Mouse (Mus musculus): Measurements from ENCODE around the gene Pglyrp3.
"Not testable (repeated sequence)": the region's sequence is repeated elsewhere in the genome, so short reads cannot be mapped to it uniquely, and the experiment has no call there.

Pglyrp3 gene

DNA sequence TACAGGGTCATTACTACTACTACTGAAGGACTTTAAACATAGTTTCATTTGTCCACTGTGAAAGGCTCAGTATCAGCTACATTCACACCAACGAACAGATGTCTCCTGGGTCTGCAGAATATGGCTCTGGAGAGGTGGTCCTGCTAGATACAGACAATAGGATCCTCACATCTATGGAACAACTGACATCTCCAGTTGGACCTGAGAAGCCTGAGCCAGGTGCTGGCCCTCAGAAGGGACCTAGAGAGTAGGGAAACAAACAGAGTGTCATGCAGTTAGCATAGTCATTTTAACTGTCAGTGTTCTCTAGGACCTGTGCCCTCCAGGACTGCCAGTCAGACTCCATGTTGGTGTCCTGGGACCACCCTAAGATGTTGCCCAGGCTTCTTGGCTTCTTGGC is at the start of gene Pglyrp3:
Gene Pglyrp3, plus strand, starts transcription at position 301 of the 400 bp plus-strand sequence.
- DNase-seq = no peak

DNA sequence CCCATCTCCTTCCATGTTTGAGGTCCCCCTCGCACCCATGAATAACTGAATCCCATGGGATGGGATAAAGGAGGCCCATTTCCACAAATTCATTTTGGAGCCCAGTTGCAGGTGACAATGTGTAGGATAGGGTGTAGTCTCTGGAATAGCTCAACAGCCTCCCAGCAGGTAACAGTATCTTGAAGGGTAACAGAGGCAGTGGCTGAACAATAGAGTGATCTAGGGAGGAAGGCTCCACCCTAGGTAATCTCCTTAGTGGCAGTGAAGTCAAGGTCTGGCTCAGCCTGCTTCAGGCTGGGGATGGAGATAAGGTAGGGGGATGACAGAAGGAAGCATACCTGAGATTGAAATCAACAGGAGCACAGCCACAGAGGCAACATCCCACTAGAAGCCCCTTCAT is 3.4 kb upstream of the Pglyrp3 start:
- no peak for DNase-seq

DNA sequence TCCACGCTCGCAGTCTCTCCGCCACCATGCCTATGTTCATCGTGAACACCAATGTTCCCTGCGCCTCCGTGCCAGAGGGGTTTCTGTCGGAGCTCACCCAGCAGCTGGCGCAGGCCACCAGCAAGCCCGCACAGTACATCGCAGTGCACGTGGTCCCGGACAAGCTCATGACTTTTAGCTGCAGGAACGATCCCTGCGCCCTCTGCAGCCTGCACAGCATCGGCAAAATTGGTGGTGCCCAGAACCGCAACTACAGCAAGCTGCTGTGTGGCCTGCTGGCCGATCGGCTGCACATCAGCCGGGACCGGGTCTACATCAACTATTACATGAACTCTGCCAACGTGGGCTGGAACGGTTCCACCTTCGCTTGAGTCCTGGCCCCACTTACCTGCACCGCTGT is 10.2 kb downstream of the Pglyrp3 start:
- DNase-seq = not testable (repeated sequence)

DNA sequence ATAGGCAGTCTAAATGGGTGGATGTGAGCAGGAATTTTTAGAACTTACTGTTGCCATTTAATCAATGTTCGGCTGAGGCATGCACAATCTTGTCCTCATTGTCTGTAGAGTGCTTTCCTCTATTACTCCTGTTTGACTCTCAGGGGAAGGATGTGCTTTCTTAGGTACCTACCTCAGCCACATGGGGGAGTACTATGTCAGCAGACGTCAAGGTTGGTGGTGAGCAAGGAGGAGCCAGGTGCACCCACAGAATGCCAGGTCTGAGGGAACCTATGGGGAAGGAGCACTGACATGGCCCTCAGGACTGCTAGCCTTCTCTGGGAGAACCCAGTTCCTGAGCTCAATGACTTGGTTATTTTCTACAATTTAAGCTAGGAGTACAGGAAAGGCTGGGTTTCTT is 18.8 kb downstream of the Pglyrp3 start:
- DNase-seq = no peak

DNA sequence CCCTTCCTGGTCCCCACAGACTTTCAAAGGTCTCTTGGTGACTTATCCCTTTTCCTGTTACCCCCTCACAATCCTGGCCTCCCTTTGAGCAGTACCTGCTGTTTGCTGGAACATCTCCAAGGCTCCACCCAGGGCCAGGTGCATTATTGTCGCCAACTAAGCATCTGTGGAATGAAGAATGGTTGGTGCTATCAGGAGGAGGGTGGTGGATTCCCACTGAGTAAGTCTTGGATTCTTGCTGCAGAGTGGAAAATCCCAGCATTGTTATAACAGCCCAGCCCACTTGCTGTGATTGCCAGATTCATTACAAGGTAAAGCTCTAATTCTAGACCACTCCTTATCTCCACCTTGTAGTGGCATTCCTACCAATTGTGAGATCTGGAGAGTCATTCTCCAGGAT is 19.5 kb downstream of the Pglyrp3 start:
- DNase-seq = no peak

DNA sequence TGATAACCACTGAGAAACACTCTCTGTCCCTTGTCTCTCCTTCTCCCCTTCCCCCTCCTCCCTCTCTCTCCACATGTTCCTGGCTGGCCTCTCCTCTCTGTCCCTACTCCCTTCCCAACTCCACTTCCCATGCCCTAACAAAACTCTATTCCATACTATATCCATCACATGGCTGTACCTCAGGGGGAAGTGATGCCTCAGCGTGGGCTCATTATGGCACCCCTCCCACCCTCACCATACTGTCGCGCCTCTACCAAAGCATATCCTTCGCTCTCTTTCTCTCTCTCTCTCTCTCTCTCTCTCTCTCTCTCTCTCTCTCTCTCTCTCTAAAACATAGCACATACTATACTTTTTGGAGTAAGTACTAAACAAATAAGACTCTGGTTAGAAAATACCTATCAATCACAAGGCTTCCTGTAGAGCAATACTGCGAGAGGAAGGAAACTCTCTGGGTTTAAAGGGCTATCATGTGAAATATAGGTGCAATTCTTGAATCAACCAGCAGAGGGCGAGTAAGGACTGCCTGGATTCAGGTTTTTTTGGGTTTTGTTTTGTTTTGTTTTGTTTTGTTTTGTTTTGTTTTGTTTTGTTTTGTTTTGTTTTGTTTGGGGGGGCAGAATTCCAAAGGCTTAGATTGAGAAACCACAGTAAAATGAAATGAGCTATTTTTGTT is 36.1 kb downstream of the Pglyrp3 start:
- DNase-seq = no peak

DNA sequence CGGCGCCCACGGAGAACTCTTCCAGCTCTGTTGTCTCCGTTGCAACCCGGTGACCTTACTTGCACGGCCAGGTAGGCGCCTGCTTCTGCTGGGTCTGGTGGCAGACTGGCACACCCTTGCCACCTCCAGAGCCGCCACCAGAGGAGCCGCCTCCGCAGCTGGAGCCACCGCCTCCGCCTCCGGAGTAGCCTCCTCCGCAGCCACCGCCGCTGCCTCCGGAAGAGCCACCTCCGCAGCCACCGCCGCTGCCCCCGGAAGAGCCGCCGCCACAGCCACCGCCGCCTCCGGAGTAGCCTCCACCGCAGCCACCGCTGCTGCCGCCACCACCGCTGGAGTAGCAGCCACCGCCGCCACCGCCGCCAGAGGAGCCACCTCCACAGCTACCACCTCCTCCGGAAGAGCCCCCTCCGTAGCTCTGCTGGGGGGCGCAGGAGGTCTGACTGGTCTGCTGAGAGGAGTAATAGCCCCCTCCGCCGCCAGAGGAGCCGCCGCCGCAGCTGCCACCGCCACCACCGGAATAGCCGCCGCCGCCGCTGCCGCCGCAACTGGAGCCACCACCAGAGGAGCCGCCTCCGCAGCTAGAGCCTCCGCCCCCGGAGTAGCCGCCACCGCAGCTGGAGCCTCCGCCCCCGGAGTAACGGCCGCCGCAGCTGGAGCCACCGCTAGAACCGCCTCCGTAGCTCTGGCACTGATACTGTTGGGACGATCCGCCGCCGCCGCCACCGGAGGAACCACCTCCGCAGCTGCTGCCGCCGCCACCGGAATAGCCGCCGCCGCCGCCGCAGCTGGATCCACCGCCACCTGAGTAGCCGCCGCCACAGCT is 66.3 kb downstream of the Pglyrp3 start:
- DNase-seq = peak; percentile 58 to 72
